Mouse (Mus musculus): ENCODE measurements around the gene Gm6685.
A peak's percentile ranks its signal among the peaks of the same experiment; 100 is the strongest.
"Not testable (repeated sequence)": the region's sequence is repeated elsewhere in the genome, so short reads cannot be mapped to it uniquely, and the experiment has no call there.

Gm6685 gene

DNA sequence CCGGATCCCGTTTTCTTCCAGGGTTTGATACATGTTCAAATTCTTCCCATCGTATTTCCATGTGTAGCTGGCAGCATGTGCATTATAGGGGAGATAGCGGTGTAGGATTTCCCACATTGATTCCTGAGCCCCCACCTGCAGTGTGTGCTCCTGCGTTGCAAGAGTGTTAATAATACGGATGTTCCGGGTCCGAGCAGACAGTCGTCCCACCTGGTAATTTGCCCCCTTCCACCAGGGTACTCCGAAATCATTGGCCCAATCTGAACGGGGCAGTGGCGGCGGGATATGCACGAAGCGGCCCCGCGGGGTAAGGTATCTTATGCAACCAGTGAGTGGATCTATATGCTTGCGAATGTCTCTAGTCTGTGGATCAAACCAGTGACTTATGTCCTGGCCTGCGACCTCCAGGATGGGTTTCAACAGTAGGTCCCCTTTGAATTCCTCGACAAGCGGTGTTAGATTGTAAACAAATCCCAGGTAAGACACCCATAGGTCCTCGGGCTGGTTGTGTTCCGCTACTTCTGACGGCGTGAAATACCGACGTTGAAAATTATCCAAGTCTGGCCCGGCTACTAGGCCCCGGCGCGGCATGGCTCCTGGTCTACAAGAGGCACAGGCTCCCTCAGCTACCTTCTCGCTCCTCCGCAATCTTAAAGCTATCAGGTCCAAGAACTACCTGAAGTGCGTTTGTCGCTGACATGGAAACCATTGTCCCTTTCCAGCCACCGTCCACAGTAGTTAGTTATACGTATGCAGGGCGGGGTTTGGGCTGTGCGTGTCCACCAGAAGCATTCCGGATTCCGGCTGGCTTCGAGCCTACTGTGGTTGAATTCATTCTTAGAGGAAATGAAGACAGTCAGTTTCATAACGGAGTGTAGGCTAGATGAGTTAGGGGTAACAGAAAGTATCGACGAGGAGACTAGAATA, at the start of gene Gm6685:
TSS of gene Gm6685 (minus strand) at position 644 of the 927 bp plus-strand sequence.
- not testable (repeated sequence) for DNase-seq

GRCm38 (mm10) chr11:28375891-28376290, 36.2 kb upstream of the Gm6685 start:
- DNase-seq = no peak

GRCm38 (mm10) chr11:28374636-28375035, 35.0 kb upstream of the Gm6685 start:
- no peak for DNase-seq

- not testable (repeated sequence) for DNase-seq
Measured at GRCm38 (mm10) chr11:28371381-28371780, 31.7 kb upstream of the Gm6685 start.

DNA sequence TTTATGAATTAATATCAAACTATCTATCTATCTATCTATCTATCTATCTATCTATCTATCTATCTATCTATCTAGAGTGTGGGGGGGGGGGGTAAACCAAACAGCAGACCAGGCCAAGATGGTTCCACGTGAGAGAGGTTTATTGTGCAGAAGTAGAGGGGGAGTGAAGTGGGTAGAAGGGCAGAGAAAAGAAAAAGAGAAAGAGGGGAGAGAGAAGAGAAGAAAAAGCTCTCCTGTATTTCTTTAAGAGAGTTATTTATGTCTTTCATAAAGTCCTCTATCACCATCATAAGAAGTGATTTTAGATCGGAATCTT, 26.2 kb upstream of the Gm6685 start:
- DNase-seq = no peak

- peak; percentile 12 to 35 for DNase-seq
Measured at GRCm38 (mm10) chr11:28365209-28365928, 25.7 kb upstream of the Gm6685 start.

DNA sequence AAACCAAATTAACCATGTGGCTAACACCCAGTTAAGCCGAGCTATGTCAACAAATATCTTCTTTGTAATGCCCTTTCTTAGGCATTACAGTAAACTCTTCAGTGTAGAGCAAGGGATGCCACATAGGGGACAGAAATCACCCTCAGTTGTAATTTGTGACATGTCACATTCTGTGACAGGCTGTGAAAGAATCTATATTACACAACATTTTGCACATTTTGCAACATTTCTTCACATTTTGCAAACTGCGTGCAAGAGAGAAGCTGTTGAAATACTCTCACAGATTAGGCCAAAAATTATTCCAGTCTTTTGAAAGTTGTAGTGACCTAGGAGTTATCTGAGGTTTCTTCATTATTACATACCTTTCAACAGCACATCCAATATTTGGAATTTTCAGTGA, 3.8 kb upstream of the Gm6685 start:
- no peak for DNase-seq

- DNase-seq = no peak
Measured at GRCm38 (mm10) chr11:28341887-28342286, 2.2 kb upstream of the Gm6685 start.

GRCm38 (mm10) chr11:28327878-28328277, 11.8 kb downstream of the Gm6685 start:
- no peak for DNase-seq

DNA sequence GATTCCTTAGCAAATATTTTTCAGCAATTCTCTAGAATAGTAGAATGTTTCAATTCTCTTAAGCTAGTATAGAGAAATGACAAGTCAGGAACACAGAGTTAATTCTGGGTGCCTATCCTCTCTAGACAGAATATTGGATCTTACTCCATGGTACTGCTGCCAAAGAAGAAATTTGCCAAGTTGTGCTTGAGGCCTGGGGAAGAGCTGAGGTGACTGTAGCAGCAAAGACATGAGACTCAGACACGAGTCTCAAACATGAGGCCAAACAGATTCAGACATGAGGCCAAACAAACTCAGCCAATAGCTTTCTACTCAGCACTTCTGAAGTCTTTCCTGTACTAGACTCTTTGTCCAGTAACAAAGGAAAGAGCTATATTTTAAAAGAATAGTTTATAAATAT, 26.3 kb downstream of the Gm6685 start:
- no peak for DNase-seq

- DNase-seq = no peak
Measured at GRCm38 (mm10) chr11:28307723-28308122, 31.9 kb downstream of the Gm6685 start.

DNA sequence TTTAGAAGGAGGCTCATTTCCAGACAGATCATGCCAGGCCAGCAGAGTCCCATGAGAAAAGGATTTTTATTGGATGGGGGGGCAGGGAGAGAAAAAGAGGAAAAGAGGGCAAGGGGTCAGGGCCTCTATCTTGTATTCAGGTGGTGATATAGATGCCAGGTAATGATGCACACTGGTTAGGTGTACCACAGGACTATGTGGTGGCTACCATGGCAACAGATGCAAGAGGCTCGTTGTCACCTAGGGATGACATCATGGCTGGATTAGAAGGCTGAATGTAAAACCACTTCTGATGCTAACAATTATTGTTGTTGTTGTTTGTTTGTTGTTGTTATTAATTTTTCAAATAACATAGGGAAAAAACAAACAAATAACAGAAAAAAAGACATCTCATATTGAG, 49.2 kb downstream of the Gm6685 start:
- DNase-seq = no peak

Data from spleen, adult 18-20 months (tissue).